Mouse (Mus musculus): ENCODE measurements at regions not wholly inside any gene's neighbourhood (a gene's known extent, or its start where the extent isn't known, plus 50 kb on each side); places are given as distances from the start of the nearest gene placed in this dataset.
A peak's percentile ranks its signal among the peaks of the same experiment; 100 is the strongest.

GRCm38 (mm10) chr15:25305801-25306200, 107.8 kb downstream of the Basp1 start:
- H3K4me3 ChIP-seq = no peak overlapping the region
- WGBS = 80% methylated on average over 1 of the region's 1 CpGs
- H3K4me1 ChIP-seq (replicated peaks) = 0 out of 2 replicates have a peak, but pooled peaks cover 6% of the 10 kb centered on the region
- no peak overlapping the region for H3K27ac ChIP-seq (replicated peaks)
- H3K9me3 ChIP-seq = no peaks in the 10 kb centered on the region; the same call in 1 of the 2 replicates
- no peaks in the 10 kb centered on the region for H3K27me3 ChIP-seq
- no peak overlapping the region for H3K4me2 ChIP-seq
- H3K36me3 ChIP-seq = no peaks in the 10 kb centered on the region
- no peak overlapping the region for H3K9ac ChIP-seq
- ATAC-seq (ENCODE audit: low FRiP score, low read depth) = no peak

GRCm38 (mm10) chr15:25303379-25303778, 110.2 kb downstream of the Basp1 start:
- no peak for ATAC-seq (ENCODE audit: low FRiP score, low read depth)
- no peaks in the 10 kb centered on the region for H3K9me3 ChIP-seq
- H3K4me1 ChIP-seq (replicated peaks) = 0 out of 2 replicates have a peak, but pooled peaks cover 6% of the 10 kb centered on the region
- H3K9ac ChIP-seq = no peak overlapping the region
- H3K4me2 ChIP-seq = no peak overlapping the region
- no peaks in the 10 kb centered on the region for H3K27me3 ChIP-seq
- no peak overlapping the region for H3K4me3 ChIP-seq
- no peaks in the 10 kb centered on the region for H3K36me3 ChIP-seq
- WGBS = 80% methylated on average over 3 of the region's 3 CpGs
- no peak overlapping the region for H3K27ac ChIP-seq (replicated peaks)

GRCm38 (mm10) chr15:25302671-25303294, 110.8 kb downstream of the Basp1 start:
- ATAC-seq (ENCODE audit: low FRiP score, low read depth) = no peak
- no peaks in the 10 kb centered on the region for H3K9me3 ChIP-seq
- 61% methylated on average over 8 of the region's 8 CpGs for WGBS

GRCm38 (mm10) chr15:25301810-25302209, 111.8 kb downstream of the Basp1 start:
- Histone ChIP-seq H3K4me1 (replicated peaks) (peaks cover 16% of the 10 kb centered on the region), H3K9me3 (no peaks in the 10 kb centered on the region), H3K27ac (replicated peaks) (no peak overlapping the region), H3K36me3 (no peaks in the 10 kb centered on the region), H3K27me3 (no peaks in the 10 kb centered on the region), H3K4me3 (no peak overlapping the region), H3K9ac (no peak overlapping the region), H3K4me2 (no peak overlapping the region)
- WGBS = 74% methylated on average over 3 of the region's 3 CpGs
- ATAC-seq (ENCODE audit: low FRiP score, low read depth) = no peak

More at GRCm38 (mm10) chr15:25302671-25303294, 110.8 kb downstream of the Basp1 start:
- Histone ChIP-seq H3K4me1 (replicated peaks) (peaks cover 10% of the 10 kb centered on the region), H3K27ac (replicated peaks) (no peak overlapping the region), H3K36me3 (no peaks in the 10 kb centered on the region), H3K27me3 (no peaks in the 10 kb centered on the region), H3K4me3 (no peak overlapping the region), H3K9ac (no peak overlapping the region), H3K4me2 (no peak overlapping the region)

- H3K27ac ChIP-seq (replicated peaks) = no peak overlapping the region
- ATAC-seq (ENCODE audit: low FRiP score, low read depth) = no peak
- peaks cover 10% of the 10 kb centered on the region for H3K4me1 ChIP-seq (replicated peaks)
- H3K27me3 ChIP-seq = no peaks in the 10 kb centered on the region
- no peaks in the 10 kb centered on the region for H3K36me3 ChIP-seq
- no peak overlapping the region for H3K4me3 ChIP-seq
- WGBS = 46% methylated on average over 5 of the region's 5 CpGs
- no peak overlapping the region for H3K4me2 ChIP-seq
- H3K9ac ChIP-seq = no peak overlapping the region
- no peaks in the 10 kb centered on the region for H3K9me3 ChIP-seq
Measured at GRCm38 (mm10) chr15:25297278-25297677, 116.3 kb downstream of the Basp1 start.

- 84% methylated on average over 11 of the region's 11 CpGs for WGBS
- H3K9me3 ChIP-seq = no peaks in the 10 kb centered on the region
- ATAC-seq (ENCODE audit: low FRiP score, low read depth) = no peak
Measured at GRCm38 (mm10) chr15:25296714-25297113, 116.8 kb downstream of the Basp1 start.

GRCm38 (mm10) chr15:25295753-25296152, 117.8 kb downstream of the Basp1 start:
- no peak overlapping the region for H3K9ac ChIP-seq
- no peaks in the 10 kb centered on the region for H3K9me3 ChIP-seq
- 97% methylated on average over 6 of the region's 6 CpGs for WGBS
- peaks cover 22% of the 10 kb centered on the region for H3K4me1 ChIP-seq (replicated peaks)
- no peak overlapping the region for H3K27ac ChIP-seq (replicated peaks)
- H3K27me3 ChIP-seq = no peaks in the 10 kb centered on the region
- H3K4me3 ChIP-seq = no peak overlapping the region
- ATAC-seq (ENCODE audit: low FRiP score, low read depth) = no peak
- H3K4me2 ChIP-seq = no peak overlapping the region
- no peaks in the 10 kb centered on the region for H3K36me3 ChIP-seq

More at GRCm38 (mm10) chr15:25296714-25297113, 116.8 kb downstream of the Basp1 start:
- no peaks in the 10 kb centered on the region for H3K36me3 ChIP-seq
- no peak overlapping the region for H3K9ac ChIP-seq
- peaks cover 12% of the 10 kb centered on the region for H3K4me1 ChIP-seq (replicated peaks)
- no peak overlapping the region for H3K4me2 ChIP-seq
- no peaks in the 10 kb centered on the region for H3K27me3 ChIP-seq
- no peak overlapping the region for H3K4me3 ChIP-seq
- H3K27ac ChIP-seq (replicated peaks) = no peak overlapping the region

GRCm38 (mm10) chr15:25291231-25291691, 122.3 kb downstream of the Basp1 start:
- peak; percentile 89 for ATAC-seq (ENCODE audit: low FRiP score, low read depth)
- Histone ChIP-seq H3K36me3 (no peaks in the 10 kb centered on the region), H3K4me2 (peak overlapping the region; percentile 34), H3K27me3 (no peaks in the 10 kb centered on the region), H3K4me1 (replicated peaks) (peaks cover 13% of the 10 kb centered on the region), H3K4me3 (no peak overlapping the region), H3K9me3 (no peaks in the 10 kb centered on the region), H3K27ac (replicated peaks) (no peak overlapping the region), H3K9ac (no peak overlapping the region)
- WGBS = 29% methylated on average over 10 of the region's 10 CpGs

- ATAC-seq (ENCODE audit: low FRiP score, low read depth) = no peak
Measured at GRCm38 (mm10) chr15:25287850-25288249, 125.7 kb downstream of the Basp1 start.

GRCm38 (mm10) chr15:25284354-25285199, 129.0 kb downstream of the Basp1 start:
- Histone ChIP-seq H3K27ac (replicated peaks) (no peak overlapping the region), H3K9ac (no peak overlapping the region), H3K36me3 (no peaks in the 10 kb centered on the region), H3K4me3 (no peak overlapping the region), H3K4me2 (no peak overlapping the region), H3K27me3 (no peaks in the 10 kb centered on the region), H3K9me3 (no peaks in the 10 kb centered on the region), H3K4me1 (replicated peaks) (peaks cover 6% of the 10 kb centered on the region)
- 48% methylated on average over 17 of the region's 17 CpGs for WGBS
- no peak; the same call in 1 of the 2 replicates for ATAC-seq (ENCODE audit: low FRiP score, low read depth)

More at GRCm38 (mm10) chr15:25287850-25288249, 125.7 kb downstream of the Basp1 start:
- H3K27me3 ChIP-seq = no peaks in the 10 kb centered on the region
- peaks cover 20% of the 10 kb centered on the region for H3K4me1 ChIP-seq (replicated peaks)
- H3K9me3 ChIP-seq = no peaks in the 10 kb centered on the region
- H3K36me3 ChIP-seq = no peaks in the 10 kb centered on the region
- no peak overlapping the region for H3K4me3 ChIP-seq
- whole genome bisulfite sequencing = 55% methylated on average over 3 of the region's 3 CpGs
- no peak overlapping the region for H3K27ac ChIP-seq (replicated peaks)
- H3K9ac ChIP-seq = no peak overlapping the region
- no peak overlapping the region for H3K4me2 ChIP-seq

GRCm38 (mm10) chr15:25283713-25284112, 129.9 kb downstream of the Basp1 start:
- H3K4me1 ChIP-seq (replicated peaks) = peaks cover 9% of the 10 kb centered on the region
- 77% methylated on average over 2 of the region's 2 CpGs for WGBS
- no peaks in the 10 kb centered on the region for H3K9me3 ChIP-seq
- no peak for ATAC-seq (ENCODE audit: low FRiP score, low read depth)
- no peak overlapping the region for H3K9ac ChIP-seq
- no peak overlapping the region for H3K4me3 ChIP-seq
- H3K27me3 ChIP-seq = no peaks in the 10 kb centered on the region
- no peaks in the 10 kb centered on the region for H3K36me3 ChIP-seq
- no peak overlapping the region for H3K4me2 ChIP-seq
- H3K27ac ChIP-seq (replicated peaks) = no peak overlapping the region

- Histone ChIP-seq H3K4me1 (replicated peaks) (peaks cover 13% of the 10 kb centered on the region), H3K9ac (no peak overlapping the region), H3K4me3 (no peak overlapping the region), H3K9me3 (no peaks in the 10 kb centered on the region), H3K27ac (replicated peaks) (no peak overlapping the region), H3K36me3 (no peaks in the 10 kb centered on the region), H3K27me3 (no peaks in the 10 kb centered on the region), H3K4me2 (no peak overlapping the region)
- 69% methylated on average over 9 of the region's 9 CpGs for WGBS
- no peak for ATAC-seq (ENCODE audit: low FRiP score, low read depth)
Measured at GRCm38 (mm10) chr15:25282346-25282745, 131.2 kb downstream of the Basp1 start.
